Mouse (Mus musculus): ENCODE data around the gene Aldh8a1. TPM values are rescaled to one million over a fixed set of nuclear protein-coding genes. Genes with fewer than 3 reads are reported as not detected.

The Aldh8a1 gene
- polyA plus RNA-seq, 1 experiment = 0.06 TPM

DNA sequence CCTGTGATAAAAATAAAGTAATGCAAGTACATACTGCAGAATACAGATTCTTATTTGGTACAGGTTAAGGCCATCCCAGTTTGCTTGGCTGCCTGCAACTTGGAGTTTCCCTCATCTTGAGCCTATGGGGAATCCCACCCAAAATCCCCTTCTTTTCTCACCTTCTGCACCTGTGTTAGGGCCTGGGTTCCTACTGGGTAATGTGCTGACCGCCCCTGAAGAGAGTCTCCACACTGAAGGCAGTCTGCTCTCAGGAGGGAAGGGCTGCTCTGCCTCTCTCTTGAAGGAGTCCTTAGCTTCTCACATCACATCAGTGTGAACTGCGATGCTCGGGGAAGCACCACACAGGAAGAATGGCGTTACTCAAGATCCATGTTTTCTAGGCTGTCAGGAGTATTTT, 11.2 kb upstream of the Aldh8a1 start:
- DNase-seq (ENCODE audit: low read depth in 1 of 2, low spot score in 2 of 2) = no peak
- H3K36me3 ChIP-seq (ENCODE audit: control insufficient read depth, insufficient read depth, low read length) = peaks cover 31% of the 10 kb centered on the region
- no peaks in the 10 kb centered on the region for H3K27me3 ChIP-seq (ENCODE audit: control insufficient read depth, insufficient read depth, low read length)
- 87% methylated on average over 4 of the region's 4 CpGs for WGBS
- TF ChIP-seq POLR2A (IDR thresholded peaks at IDR 0.05; ENCODE audit: low read depth, low read length) (no peak), CTCF (IDR thresholded peaks at IDR 0.05; ENCODE audit: extremely low read depth, insufficient read depth, insufficient read length, insufficient replicate concordance) (no peak)
- H3K27ac ChIP-seq (ENCODE audit: insufficient read depth, low read length) = no peak overlapping the region
- no peak overlapping the region for H3K4me3 ChIP-seq (ENCODE audit: extremely low read depth, insufficient read depth, insufficient read length)
- H3K4me1 ChIP-seq (ENCODE audit: control insufficient read depth, insufficient read depth, insufficient read length) = no peaks in the 10 kb centered on the region

DNA sequence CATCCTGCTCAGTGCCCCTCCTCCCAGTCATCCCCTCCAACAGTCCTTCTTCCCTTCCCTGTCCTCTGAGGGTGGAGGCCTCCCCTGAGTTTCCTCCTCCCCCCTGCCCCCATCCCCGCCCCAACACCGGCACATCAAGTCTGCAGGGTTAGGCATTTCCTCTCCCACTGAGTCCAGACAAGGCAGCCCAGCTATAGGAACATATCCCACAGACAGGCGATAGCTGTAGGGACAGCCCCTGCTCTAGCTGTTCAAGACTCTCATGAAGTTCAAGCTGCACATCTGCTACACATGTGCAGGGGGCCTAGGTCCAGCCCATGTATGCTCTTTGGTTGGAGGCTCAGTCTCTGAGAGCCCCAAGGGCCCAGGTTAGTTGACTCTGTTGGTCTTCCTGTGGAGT, 10.6 kb upstream of the Aldh8a1 start:
- TF ChIP-seq CTCF (IDR thresholded peaks at IDR 0.05; ENCODE audit: extremely low read depth, insufficient read depth, insufficient read length, insufficient replicate concordance) (no peak), POLR2A (IDR thresholded peaks at IDR 0.05; ENCODE audit: low read depth, low read length) (no peak)
- H3K4me1 ChIP-seq (ENCODE audit: control insufficient read depth, insufficient read depth, insufficient read length) = no peaks in the 10 kb centered on the region
- H3K36me3 ChIP-seq (ENCODE audit: control insufficient read depth, insufficient read depth, low read length) = peaks cover 30% of the 10 kb centered on the region
- 74% methylated on average over 3 of the region's 3 CpGs for WGBS
- no peaks in the 10 kb centered on the region for H3K27me3 ChIP-seq (ENCODE audit: control insufficient read depth, insufficient read depth, low read length)
- H3K4me3 ChIP-seq (ENCODE audit: extremely low read depth, insufficient read depth, insufficient read length) = no peak overlapping the region
- H3K27ac ChIP-seq (ENCODE audit: insufficient read depth, low read length) = no peak overlapping the region
- DNase-seq (ENCODE audit: low read depth in 1 of 2, low spot score in 2 of 2) = no peak

DNA sequence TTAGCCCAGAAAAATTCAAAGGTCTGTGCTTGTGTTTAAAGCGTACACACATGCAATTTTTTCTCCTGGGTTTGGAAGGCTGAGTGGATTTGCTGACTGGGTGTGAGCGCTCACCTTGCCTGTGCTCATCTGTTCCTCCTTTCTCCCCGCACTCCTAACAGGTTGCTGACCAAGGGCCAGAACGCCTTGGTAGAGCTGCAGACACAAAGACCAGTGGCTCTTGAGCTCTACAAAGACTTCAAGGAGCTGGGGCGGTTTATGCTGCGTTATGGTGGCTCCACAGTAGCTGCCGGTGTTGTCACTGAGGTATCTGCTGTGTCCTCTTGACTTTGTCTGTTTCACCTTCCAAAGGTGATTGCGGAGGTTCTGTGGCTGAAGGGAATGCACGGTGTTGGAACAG, 9.6 kb upstream of the Aldh8a1 start:
- TF ChIP-seq POLR2A (IDR thresholded peaks at IDR 0.05; ENCODE audit: low read depth, low read length) (no peak), CTCF (IDR thresholded peaks at IDR 0.05; ENCODE audit: extremely low read depth, insufficient read depth, insufficient read length, insufficient replicate concordance) (no peak)
- DNase-seq (ENCODE audit: low read depth in 1 of 2, low spot score in 2 of 2) = no peak
- Histone ChIP-seq H3K4me3 (ENCODE audit: extremely low read depth, insufficient read depth, insufficient read length) (no peak overlapping the region), H3K36me3 (ENCODE audit: control insufficient read depth, insufficient read depth, low read length) (peaks cover 24% of the 10 kb centered on the region), H3K4me1 (ENCODE audit: control insufficient read depth, insufficient read depth, insufficient read length) (no peaks in the 10 kb centered on the region), H3K27me3 (ENCODE audit: control insufficient read depth, insufficient read depth, low read length) (no peaks in the 10 kb centered on the region), H3K27ac (ENCODE audit: insufficient read depth, low read length) (no peak overlapping the region)
- WGBS = 95% methylated on average over 9 of the region's 9 CpGs

DNA sequence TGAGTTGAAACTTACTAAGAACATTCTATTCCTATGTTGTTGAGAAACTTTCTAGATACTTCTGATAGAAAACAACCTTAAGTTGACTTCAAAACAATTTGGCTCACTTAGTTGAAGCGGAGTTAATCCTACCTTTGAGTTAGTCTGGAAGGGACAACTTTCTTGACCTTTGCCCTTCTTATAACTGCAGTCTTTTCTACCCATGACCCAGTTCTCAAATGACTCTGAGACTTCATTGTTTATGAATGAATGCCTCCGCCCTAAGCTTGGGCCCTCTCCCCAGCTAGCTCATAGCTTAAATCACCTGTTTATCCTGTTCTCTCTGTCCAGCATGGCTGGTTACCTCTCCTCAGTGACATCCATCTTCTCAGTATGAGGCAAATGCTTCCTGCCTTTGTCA, 7.5 kb upstream of the Aldh8a1 start:
- TF ChIP-seq CTCF (IDR thresholded peaks at IDR 0.05; ENCODE audit: extremely low read depth, insufficient read depth, insufficient read length, insufficient replicate concordance) = no peak
- Histone ChIP-seq H3K4me1 (ENCODE audit: control insufficient read depth, insufficient read depth, insufficient read length) (no peaks in the 10 kb centered on the region), H3K27ac (ENCODE audit: insufficient read depth, low read length) (no peak overlapping the region), H3K27me3 (ENCODE audit: control insufficient read depth, insufficient read depth, low read length) (no peaks in the 10 kb centered on the region), H3K36me3 (ENCODE audit: control insufficient read depth, insufficient read depth, low read length) (peaks cover 18% of the 10 kb centered on the region), H3K4me3 (ENCODE audit: extremely low read depth, insufficient read depth, insufficient read length) (no peak overlapping the region)
- no peak for DNase-seq (ENCODE audit: low read depth in 1 of 2, low spot score in 2 of 2)
- 94% methylated on average over 2 of the region's 2 CpGs for WGBS

DNA sequence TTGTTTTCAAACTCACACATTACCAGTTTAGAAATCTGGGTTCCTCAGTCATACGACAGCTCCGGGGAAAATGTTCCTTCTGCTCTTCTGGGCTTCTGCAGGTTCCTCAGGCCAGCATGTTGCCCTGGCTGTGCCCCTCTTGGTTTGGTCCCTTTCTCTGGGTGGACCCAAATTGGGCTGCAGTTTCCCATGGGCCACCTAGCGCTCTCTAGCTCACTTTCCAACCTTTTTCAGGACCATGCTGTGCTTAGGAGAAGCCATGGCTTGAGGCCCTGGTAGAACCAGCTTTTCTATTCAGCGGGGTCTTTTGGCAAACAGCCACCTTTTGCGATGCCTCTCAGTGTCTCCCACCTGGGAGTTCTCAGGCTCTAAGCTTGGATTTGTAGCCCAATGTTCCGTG, 4.8 kb upstream of the Aldh8a1 start:
- H3K27me3 ChIP-seq (ENCODE audit: control insufficient read depth, insufficient read depth, low read length) = no peaks in the 10 kb centered on the region
- H3K36me3 ChIP-seq (ENCODE audit: control insufficient read depth, insufficient read depth, low read length) = peaks cover 9% of the 10 kb centered on the region
- DNase-seq (ENCODE audit: low read depth in 1 of 2, low spot score in 2 of 2) = no peak
- H3K4me3 ChIP-seq (ENCODE audit: extremely low read depth, insufficient read depth, insufficient read length) = no peak overlapping the region
- no peak for TF ChIP-seq CTCF (IDR thresholded peaks at IDR 0.05; ENCODE audit: extremely low read depth, insufficient read depth, insufficient read length, insufficient replicate concordance)
- TF ChIP-seq POLR2A (IDR thresholded peaks at IDR 0.05; ENCODE audit: low read depth, low read length) = no peak
- H3K4me1 ChIP-seq (ENCODE audit: control insufficient read depth, insufficient read depth, insufficient read length) = no peaks in the 10 kb centered on the region
- 96% methylated on average over 6 of the region's 6 CpGs for WGBS
- H3K27ac ChIP-seq (ENCODE audit: insufficient read depth, low read length) = no peak overlapping the region

DNA sequence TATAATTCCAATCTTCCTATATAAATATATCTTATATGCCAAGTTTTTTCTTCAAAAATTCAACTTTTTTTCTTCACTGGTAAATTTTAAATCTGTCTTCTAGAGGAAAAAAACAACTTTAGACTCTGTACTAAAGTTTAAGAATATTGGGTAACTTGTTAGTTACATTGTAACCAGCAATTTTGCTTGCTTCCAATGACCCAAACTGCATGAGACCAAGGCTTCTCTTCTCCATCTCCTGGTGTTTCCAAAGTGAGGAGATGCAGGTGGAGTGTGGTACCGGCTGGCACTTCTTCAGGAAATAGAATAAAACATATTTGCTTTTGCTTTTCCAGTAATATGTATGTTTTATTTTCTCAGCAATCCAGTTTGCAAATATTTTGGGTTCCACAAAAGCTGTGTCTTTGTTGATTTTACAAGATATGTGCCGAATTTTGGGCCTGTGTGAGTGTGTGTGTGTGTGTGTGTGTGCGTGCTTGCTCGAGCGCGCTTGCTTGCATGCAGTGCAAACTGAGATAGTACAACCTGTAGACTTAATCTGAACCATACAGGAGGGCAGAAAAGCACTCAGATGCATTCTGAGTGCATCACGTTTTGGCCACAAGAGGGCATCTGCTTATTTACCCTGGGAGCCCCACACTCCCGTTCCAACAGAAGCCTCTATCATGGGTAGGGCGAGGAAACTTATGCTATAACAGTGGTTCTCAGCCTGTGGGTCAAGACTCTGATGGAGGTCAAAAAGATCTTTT, 1.3 kb downstream of the Aldh8a1 start:
- TF ChIP-seq CTCF (IDR thresholded peaks at IDR 0.05; ENCODE audit: extremely low read depth, insufficient read depth, insufficient read length, insufficient replicate concordance) = no peak; the same call in 1 of the 2 replicates
- TF ChIP-seq POLR2A (IDR thresholded peaks at IDR 0.05; ENCODE audit: low read depth, low read length) = no peak
- H3K27ac ChIP-seq (ENCODE audit: insufficient read depth, low read length) = no peak overlapping the region
- peak in 1 of 2 experiments; percentile 12 for DNase-seq (ENCODE audit: low read depth in 1 of 2, low spot score in 2 of 2)
- no peaks in the 10 kb centered on the region for H3K36me3 ChIP-seq (ENCODE audit: control insufficient read depth, insufficient read depth, low read length)
- H3K27me3 ChIP-seq (ENCODE audit: control insufficient read depth, insufficient read depth, low read length) = no peaks in the 10 kb centered on the region
- 65% methylated on average over 9 of the region's 9 CpGs for WGBS
- H3K4me3 ChIP-seq (ENCODE audit: extremely low read depth, insufficient read depth, insufficient read length) = no peak overlapping the region
- H3K4me1 ChIP-seq (ENCODE audit: control insufficient read depth, insufficient read depth, insufficient read length) = no peaks in the 10 kb centered on the region

DNA sequence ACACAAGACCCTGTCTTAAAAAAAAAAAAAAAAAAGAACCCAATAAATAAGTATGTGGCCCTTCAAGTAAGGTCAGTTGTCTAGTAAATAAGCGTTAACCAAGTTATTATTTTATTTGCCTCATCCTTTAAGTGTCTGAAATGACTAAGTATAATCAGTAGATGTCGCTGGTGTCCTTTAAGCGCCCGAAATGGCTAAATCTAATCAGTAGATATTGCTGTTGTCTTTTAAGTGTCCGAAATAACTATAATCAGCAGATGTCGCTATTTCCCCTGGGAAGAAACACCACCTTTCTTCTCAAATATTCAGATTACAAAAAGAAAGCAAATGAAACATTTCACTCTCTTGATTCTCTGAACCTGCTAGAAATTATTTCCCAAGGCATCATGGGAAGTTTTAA, 5.8 kb downstream of the Aldh8a1 start:
- no peaks in the 10 kb centered on the region for H3K36me3 ChIP-seq (ENCODE audit: control insufficient read depth, insufficient read depth, low read length)
- DNase-seq (ENCODE audit: low read depth in 1 of 2, low spot score in 2 of 2) = peak in 1 of 2 experiments; percentile 49
- WGBS = 8% methylated on average over 6 of the region's 6 CpGs
- no peak for TF ChIP-seq CTCF (IDR thresholded peaks at IDR 0.05; ENCODE audit: extremely low read depth, insufficient read depth, insufficient read length, insufficient replicate concordance)
- no peak for TF ChIP-seq POLR2A (IDR thresholded peaks at IDR 0.05; ENCODE audit: low read depth, low read length)
- H3K27ac ChIP-seq (ENCODE audit: insufficient read depth, low read length) = no peak overlapping the region
- no peaks in the 10 kb centered on the region for H3K4me1 ChIP-seq (ENCODE audit: control insufficient read depth, insufficient read depth, insufficient read length)
- no peak overlapping the region for H3K4me3 ChIP-seq (ENCODE audit: extremely low read depth, insufficient read depth, insufficient read length)
- no peaks in the 10 kb centered on the region for H3K27me3 ChIP-seq (ENCODE audit: control insufficient read depth, insufficient read depth, low read length)
